Mouse (Mus musculus) lung, postnatal 0 days (tissue): ENCODE results near the gene Rabgef1. TPM values are rescaled to one million over a fixed set of nuclear protein-coding genes. Genes with fewer than 3 reads are reported as not detected.

Source experiments
- ATAC-seq: fragments of 200-750 bp; cut with Nextera tagmentation; 2 replicates; pipeline ENCODE4 v1.8.0; 2017; ENCODE audit warnings: moderate library complexity
- DNase-seq: peaks from one replicate; pipeline ENCODE4 v3.0.0-alpha.2; 2016; ENCODE audit warnings: low spot score
- H3K27ac ChIP-seq: fragments of 300-500 bp; sonication (generic); 2 replicates; pipeline ENCODE4 v1.5.1; 2014; ENCODE audit warnings: antibody characterized with exemption, mild to moderate bottlenecking, low read length, mixed read lengths
- H3K27me3 ChIP-seq: fragments of 300-500 bp; sonication (generic); replicated peaks from 2 replicates; pipeline ENCODE4 v1.6.1; 2014; ENCODE audit warnings: low read length, mixed read lengths; ENCODE audit not compliant: insufficient read depth
- H3K36me3 ChIP-seq: fragments of 300-500 bp; sonication (generic); 2 replicates; pipeline ENCODE4 v1.6.1; 2014; ENCODE audit warnings: low read length, mixed read lengths; ENCODE audit not compliant: insufficient read depth
- H3K4me1 ChIP-seq: fragments of 300-500 bp; sonication (generic); 2 replicates; pipeline ENCODE4 v1.6.1; 2014; ENCODE audit warnings: antibody characterized with exemption, low read depth, low read length, mixed read lengths; ENCODE audit not compliant: insufficient read depth
- H3K4me2 ChIP-seq: fragments of 300-500 bp; sonication (generic); replicated peaks from 2 replicates; pipeline ENCODE4 v1.6.1; 2014; ENCODE audit warnings: low read depth, mild to moderate bottlenecking, low read length, moderate library complexity, mixed read lengths
- H3K4me3 ChIP-seq: fragments of 300-500 bp; sonication (generic); 2 replicates; pipeline ENCODE4 v1.5.1; 2014; ENCODE audit warnings: low read depth, low read length
- H3K9ac ChIP-seq: fragments of 300-500 bp; sonication (generic); replicated peaks from 2 replicates; pipeline ENCODE4 v1.6.1; 2014; ENCODE audit warnings: low read depth, mild to moderate bottlenecking
- H3K9me3 ChIP-seq: fragments of 300-500 bp; sonication (generic); 2 replicates; pipeline ENCODE4 v1.6.1; 2016; ENCODE audit warnings: low read length, mixed read lengths
- CTCF ChIP-seq: IDR thresholded peaks from 2 replicates; pipeline ENCODE4 v1.5.1; 2016; ENCODE audit warnings: antibody characterized with exemption, mild to moderate bottlenecking
- EP300 ChIP-seq: IDR thresholded peaks from 2 replicates; pipeline ENCODE4 v1.6.1; 2016; ENCODE audit warnings: antibody characterized with exemption, mild to moderate bottlenecking, control low read depth
- WGBS: fragments of 180-500 bp; shearing (Covaris S2); extraction: QIAGEN DNeasy Blood & Tissue Kit; methylation state at CpG from one replicate; pipeline ENCODE4 v1.1.7; 2014; 5-methylcytosine and 5-hydroxymethylcytosine counted together
- polyA plus RNA-seq: library from polyadenylated mRNA; unstranded; fragments of >200 nt; fragmentation: Nextera tagmentation; extraction: Ambion mirVana; gene quantifications from 2 replicates; pipeline ENCODE4 v1.2.1, GENCODE M21; 2015

Gene Rabgef1
- polyA plus RNA-seq, 1 experiment from 2014 or later = 50.5 TPM

DNA sequence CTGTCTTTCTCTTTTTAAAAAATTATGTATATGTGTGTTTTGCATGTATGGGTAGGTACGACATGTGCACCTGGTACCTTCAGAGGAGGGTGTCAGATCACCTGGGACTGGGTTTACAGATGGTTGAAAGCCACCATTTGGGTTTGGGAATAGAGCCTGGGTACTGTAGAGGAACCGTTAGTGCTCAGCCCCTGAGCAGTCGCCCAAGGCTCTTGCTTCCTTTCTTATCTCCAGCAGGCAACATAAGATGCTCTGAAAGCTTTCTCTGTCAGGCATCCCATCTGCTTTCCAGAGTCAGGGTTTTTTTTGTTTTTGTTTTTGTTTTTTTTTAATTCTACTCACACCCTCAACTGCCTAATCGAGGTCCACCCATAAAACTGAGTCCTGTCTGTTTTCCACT, 6.4 kb upstream of the Rabgef1 start:
- no peak for TF ChIP-seq EP300
- no peak for TF ChIP-seq CTCF
- Histone ChIP-seq H3K9me3 (no peaks in the 10 kb centered on the region), H3K4me1 (no peaks in the 10 kb centered on the region), H3K36me3 (no peaks in the 10 kb centered on the region), H3K4me2 (no peak overlapping the region), H3K27ac (no peak overlapping the region), H3K27me3 (no peaks in the 10 kb centered on the region), H3K9ac (no peak overlapping the region), H3K4me3 (no peak overlapping the region)
- WGBS = 72% methylated on average over 4 of the region's 4 CpGs
- ATAC-seq (no peak), DNase-seq (no peak)

DNA sequence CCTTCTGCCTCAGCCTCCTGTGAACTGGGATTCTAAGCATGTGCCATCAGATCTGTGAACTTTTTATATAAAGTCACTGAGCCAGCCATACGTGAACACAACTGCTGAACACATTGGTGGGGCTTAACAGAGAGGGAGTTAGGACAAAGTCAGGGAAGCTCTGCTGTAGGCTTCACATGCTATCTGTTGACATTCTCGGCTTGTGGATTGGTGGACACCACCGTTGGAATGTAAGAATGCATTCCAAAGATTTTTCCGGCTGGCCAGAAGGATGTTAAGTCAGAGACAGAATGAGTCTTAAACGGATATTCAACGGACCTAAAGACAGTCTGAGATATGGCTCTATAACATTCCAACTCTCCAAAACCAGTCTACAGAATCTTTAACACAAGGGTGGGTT, 2.5 kb upstream of the Rabgef1 start:
- Histone ChIP-seq H3K36me3 (no peaks in the 10 kb centered on the region), H3K9me3 (no peaks in the 10 kb centered on the region), H3K9ac (no peak overlapping the region), H3K4me3 (no peak overlapping the region), H3K4me1 (peaks cover 11% of the 10 kb centered on the region; the same call in 1 of the 2 replicates), H3K27me3 (no peaks in the 10 kb centered on the region), H3K4me2 (no peak overlapping the region), H3K27ac (0 out of 2 replicates have a peak overlapping the region, but pooled peaks have one; percentile 20)
- ATAC-seq (no peak), DNase-seq (peak; percentile 55)
- TF ChIP-seq CTCF (no peak), EP300 (no peak)
- WGBS = 28% methylated on average over 6 of the region's 6 CpGs

DNA sequence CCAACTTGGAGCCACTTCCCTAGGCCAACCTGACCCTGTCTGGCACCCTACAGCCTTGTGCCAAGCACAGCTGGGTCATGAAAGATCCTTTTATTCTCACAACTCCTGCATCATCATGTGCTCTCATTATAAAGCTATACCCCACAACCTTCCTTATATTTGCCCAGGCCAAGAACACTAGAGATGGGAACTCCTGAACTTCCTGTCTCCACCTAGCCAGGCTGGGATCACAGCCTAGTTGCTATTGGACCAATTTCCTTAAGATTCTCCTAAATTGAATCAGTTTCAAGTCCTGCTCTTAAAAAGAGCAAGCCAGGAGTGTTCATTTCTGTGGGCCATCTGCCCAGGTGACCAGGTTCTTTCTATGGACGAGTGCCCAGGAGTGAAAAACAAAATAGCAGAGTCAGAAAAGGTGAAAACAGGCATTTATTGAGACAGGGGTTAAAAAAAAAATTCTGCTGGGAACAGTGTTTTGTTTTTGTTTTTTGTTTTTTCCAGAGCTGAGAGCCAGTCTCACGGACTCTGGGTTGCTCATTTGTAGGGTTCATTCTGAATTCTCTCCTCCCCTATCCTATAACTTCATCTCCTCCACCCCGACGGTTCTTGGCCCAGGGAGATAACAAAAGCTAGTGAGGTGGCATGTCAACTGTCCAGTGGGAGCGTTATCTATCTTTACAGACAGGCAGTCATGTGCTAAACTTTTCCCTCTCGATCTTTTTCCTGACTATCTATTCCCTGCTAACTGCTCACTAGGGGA, 754 bp upstream of the Rabgef1 start:
- Histone ChIP-seq H3K36me3 (no peaks in the 10 kb centered on the region), H3K9me3 (no peaks in the 10 kb centered on the region), H3K27me3 (no peaks in the 10 kb centered on the region), H3K4me2 (peak overlapping the region; percentile 63), H3K4me3 (peak overlapping the region; percentile 97), H3K27ac (peak overlapping the region; percentile 98), H3K4me1 (peaks cover 11% of the 10 kb centered on the region; the same call in 1 of the 2 replicates), H3K9ac (peak overlapping the region; percentile 89)
- TF ChIP-seq CTCF = no peak
- TF ChIP-seq EP300 = no peak
- DNase-seq (peak; percentile 33), ATAC-seq (no peak)
- 7% methylated on average over 6 of the region's 6 CpGs for WGBS

DNA sequence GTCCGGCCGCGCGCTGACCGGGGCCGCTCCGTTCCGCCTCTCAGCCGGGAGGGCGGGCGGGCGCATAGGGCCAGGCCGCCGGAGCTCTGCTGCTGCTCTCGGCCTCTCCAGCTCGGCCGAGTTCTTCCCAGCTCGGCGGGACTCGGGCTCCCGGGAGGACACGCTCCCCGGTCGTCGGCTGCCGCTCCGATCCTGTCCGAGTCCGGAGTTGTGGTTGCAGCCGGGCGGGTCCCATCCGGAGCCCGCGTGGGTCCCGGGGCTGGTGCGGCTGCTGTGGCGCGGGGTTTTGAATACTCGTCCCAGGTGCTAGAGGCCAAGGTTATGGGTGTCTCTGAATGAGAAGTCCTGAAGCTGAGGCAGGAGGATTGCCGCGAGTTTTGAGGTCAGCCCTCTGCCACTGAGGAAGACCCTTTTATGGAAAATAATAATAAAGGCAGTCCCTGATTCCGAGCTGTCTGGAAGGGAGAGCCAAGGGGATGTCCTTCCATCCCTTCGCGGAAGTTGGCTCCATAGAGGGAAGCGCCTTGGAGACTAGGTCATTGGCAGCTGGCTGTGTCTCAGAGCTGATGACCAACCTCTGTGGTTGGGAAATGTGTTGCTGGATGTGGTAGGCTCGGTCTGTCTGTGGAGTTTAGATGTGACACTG, 481 bp downstream of the Rabgef1 start:
- Histone ChIP-seq H3K4me2 (peak overlapping the region; percentile 63), H3K27me3 (no peaks in the 10 kb centered on the region), H3K9ac (peak overlapping the region; percentile 89), H3K27ac (peak overlapping the region; percentile 98), H3K4me3 (peak overlapping the region; percentile 97), H3K4me1 (peaks cover 11% of the 10 kb centered on the region; the same call in 1 of the 2 replicates), H3K9me3 (no peaks in the 10 kb centered on the region), H3K36me3 (no peaks in the 10 kb centered on the region)
- DNase-seq (peak; percentile 88), ATAC-seq (peak; percentile 66)
- no peak for TF ChIP-seq EP300
- TF ChIP-seq CTCF = no peak
- under 1% methylated on average over 35 of the region's 46 CpGs for WGBS

DNA sequence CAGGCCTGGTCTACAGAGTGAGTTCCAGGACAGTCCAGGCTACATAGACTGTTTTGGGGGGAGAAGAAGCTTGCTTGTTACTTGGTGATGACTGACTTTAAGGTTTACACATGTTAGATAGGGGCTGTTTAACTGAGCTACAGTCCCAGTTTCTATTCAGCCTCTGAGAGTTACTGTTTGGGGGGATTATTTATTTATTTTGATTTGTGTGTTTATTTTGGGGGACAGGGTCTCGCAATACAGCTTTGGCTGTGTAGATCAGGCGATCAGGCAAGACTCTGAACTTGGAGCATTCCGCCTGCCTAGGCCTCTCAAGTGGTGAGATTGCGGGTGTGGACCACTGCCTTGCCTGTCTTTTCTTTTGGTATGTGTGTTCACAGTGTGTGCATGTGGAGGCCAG, 1.4 kb downstream of the Rabgef1 start:
- H3K36me3 ChIP-seq = no peaks in the 10 kb centered on the region
- DNase-seq (no peak), ATAC-seq (no peak)
- H3K27ac ChIP-seq = peak overlapping the region; percentile 98
- no peaks in the 10 kb centered on the region for H3K9me3 ChIP-seq
- H3K9ac ChIP-seq = peak overlapping the region; percentile 89; the same call in 1 of the 2 replicates
- H3K4me2 ChIP-seq = peak overlapping the region; percentile 63
- TF ChIP-seq CTCF = no peak
- no peak; the same call in 1 of the 2 replicates for TF ChIP-seq EP300
- H3K27me3 ChIP-seq = no peaks in the 10 kb centered on the region
- WGBS = 56% methylated on average over 4 of the region's 4 CpGs
- peak overlapping the region; percentile 97 for H3K4me3 ChIP-seq
- peaks cover 11% of the 10 kb centered on the region; the same call in 1 of the 2 replicates for H3K4me1 ChIP-seq

DNA sequence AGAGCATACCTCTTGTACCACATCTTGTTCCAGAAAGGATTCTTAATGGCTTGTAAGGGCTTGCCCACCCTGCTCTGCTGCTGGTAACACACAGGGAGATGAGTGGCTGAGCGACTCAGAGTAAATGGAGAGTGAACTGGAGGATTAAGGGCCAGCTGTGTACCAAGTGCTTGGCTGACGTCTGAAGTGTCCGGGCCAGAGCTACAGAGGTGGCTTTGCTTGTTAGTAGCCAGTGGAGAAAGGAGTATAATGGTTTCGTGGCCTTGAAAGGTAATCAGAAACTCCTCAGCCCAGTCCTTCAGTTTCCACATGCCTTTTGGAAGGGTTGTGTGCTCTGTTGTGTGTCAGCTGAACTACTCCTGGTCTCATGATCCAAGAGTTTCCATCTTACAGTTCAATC, 6.3 kb downstream of the Rabgef1 start:
- no peak overlapping the region for H3K9ac ChIP-seq
- no peaks in the 10 kb centered on the region for H3K27me3 ChIP-seq
- no peak overlapping the region for H3K4me3 ChIP-seq
- peaks cover 20% of the 10 kb centered on the region; the same call in 1 of the 2 replicates for H3K4me1 ChIP-seq
- 59% methylated on average over 4 of the region's 4 CpGs for WGBS
- no peaks in the 10 kb centered on the region for H3K36me3 ChIP-seq
- no peaks in the 10 kb centered on the region for H3K9me3 ChIP-seq
- H3K4me2 ChIP-seq = no peak overlapping the region
- no peak for TF ChIP-seq EP300
- no peak for TF ChIP-seq CTCF
- DNase-seq (peak; percentile 89), ATAC-seq (peak; percentile 91)
- H3K27ac ChIP-seq = peak overlapping the region; percentile 6
